Mouse (Mus musculus) neural tube, postnatal 0 days (tissue): ENCODE data around the gene Med13l. TPM values are rescaled to one million over a fixed set of nuclear protein-coding genes. Genes with fewer than 3 reads are reported as not detected.

ENCODE experiments used
- polyA plus RNA-seq: library from polyadenylated mRNA; unstranded; fragments of >200 nt; fragmentation: Nextera tagmentation; extraction: Ambion mirVana; gene quantifications from 2 replicates; pipeline ENCODE4 v1.2.1, GENCODE M21; 2015

Med13l gene
- 9.4 and 11.2 TPM in 2 replicates for polyA plus RNA-seq

DNA sequence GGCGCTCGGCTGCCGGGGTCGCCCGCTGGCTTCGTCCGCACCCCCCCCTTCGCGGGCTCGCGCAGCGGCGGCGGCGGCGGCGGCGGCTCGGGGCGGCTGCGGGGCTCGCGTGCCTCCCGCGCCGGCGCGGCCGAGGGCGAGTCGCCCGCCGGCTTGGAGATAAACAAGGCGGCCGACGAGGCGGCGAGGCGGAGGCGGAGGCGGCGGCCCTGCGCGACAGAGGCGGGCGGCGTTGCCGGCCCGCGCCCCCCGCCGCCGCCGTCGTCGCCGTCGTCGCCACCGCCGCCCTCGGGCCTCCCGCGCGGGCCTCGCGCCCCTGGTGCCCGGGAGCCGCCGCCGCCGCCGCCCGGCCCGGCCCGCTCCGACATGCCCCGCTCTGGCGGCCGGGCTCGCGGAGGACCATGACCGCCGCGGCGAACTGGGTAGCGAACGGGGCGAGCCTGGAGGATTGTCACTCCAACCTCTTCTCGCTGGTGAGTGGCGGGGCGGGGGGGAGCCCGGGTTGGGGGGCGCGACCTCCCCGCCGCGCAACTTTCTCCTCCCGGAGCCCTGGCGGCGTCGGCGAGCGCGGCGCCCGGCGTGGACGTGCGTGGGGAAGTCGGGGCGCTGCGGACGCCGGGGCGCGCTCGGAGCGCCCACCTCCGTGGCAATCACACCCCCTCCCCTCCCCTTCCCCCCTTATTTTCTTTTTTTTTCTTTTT lies at the start of gene Med13l:
Gene Med13l, plus strand, starts transcription at position 295 of the 701 bp plus-strand sequence.

